Mouse (Mus musculus): ENCODE measurements around the gene Oprd1. TPM values are rescaled to one million over a fixed set of nuclear protein-coding genes. Genes with fewer than 3 reads are reported as not detected.

Oprd1 gene
- polyA plus RNA-seq, 1 experiment from 2014 or later: 0.05 TPM

DNA sequence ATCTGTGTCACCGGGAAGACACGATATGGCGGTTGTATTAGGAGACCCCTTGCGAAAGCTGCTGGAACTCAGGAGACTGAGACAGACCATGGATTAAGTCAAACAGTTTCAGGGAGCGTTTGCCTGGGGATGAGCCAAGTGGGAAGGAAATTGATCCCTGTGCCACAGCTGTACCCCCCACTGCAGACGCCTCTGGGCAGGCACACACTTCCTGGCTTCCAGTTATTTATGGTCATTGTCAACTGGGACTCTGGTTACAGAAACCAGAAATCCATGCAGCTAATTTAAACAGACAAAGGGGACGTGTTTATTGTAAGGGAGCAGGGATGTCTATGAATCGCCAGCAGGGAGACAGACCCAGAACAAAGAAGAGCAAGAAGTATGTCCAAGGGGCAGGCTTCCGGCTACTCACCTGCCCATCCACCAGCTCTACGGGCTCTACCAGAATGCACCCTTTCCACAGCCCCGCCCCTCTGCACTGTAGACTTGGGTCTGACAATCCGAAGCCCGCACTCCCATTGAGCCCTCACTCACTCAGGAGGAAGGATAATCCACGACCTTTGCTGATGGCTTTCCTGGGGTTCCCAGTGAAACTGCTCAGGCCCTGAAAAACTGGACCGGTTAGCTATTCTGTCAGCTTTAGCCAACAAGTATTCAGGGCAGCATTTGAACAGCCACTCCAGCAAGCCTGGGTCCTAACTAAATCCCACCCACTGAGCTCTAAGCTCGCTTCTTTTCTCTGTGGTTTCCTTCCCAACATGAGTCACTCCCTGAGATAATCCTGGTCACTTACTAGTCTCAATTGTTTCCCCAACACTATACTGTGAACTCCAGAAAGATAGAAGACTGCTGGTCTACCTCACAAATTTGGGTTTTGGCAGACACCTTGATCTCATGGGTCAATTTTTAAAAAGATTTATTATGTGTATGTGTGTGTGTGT, 22.3 kb upstream of the Oprd1 start:
- H3K27me3 ChIP-seq: no peaks in the 10 kb centered on the region
- H3K4me3 ChIP-seq (replicated peaks): no peak overlapping the region
- no peak overlapping the region for H3K4me2 ChIP-seq
- DNase-seq (no peak), ATAC-seq (ENCODE audit: low read depth) (no peak)
- H3K36me3 ChIP-seq: no peaks in the 10 kb centered on the region
- no peaks in the 10 kb centered on the region for H3K9me3 ChIP-seq (replicated peaks)
- H3K4me1 ChIP-seq (replicated peaks): no peaks in the 10 kb centered on the region
- 56% methylated on average over 16 of the region's 16 CpGs for WGBS (ENCODE audit: insufficient replicate concordance)
- H3K27ac ChIP-seq: no peak overlapping the region
- no peak overlapping the region for H3K9ac ChIP-seq

DNA sequence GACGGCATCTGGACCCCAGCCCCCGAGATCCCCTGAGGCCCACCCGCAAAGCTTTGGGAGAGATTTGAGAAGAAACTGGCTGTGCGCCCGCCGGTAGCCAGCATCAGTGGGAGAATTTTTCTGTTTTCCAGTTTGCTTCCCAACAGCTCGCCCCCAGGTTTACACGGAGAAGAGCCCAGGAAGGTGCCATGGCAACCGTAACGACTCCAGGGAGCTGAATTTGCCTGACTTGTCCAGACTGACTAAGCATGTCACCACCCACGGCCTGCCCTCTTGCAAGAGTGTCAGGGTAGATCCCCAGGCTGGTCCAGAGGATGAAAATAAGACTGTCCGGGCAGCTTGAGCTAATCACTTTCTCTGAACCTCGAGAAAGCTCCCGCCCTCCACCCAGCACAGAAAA, 21.4 kb upstream of the Oprd1 start:
- no peaks in the 10 kb centered on the region for H3K9me3 ChIP-seq (replicated peaks)
- H3K9ac ChIP-seq: no peak overlapping the region
- H3K27ac ChIP-seq: no peak overlapping the region
- no peak overlapping the region for H3K4me3 ChIP-seq (replicated peaks)
- ATAC-seq (ENCODE audit: low read depth): no peak
- no peak overlapping the region for H3K4me2 ChIP-seq
- H3K36me3 ChIP-seq: no peaks in the 10 kb centered on the region
- H3K27me3 ChIP-seq: no peaks in the 10 kb centered on the region
- H3K4me1 ChIP-seq (replicated peaks): no peaks in the 10 kb centered on the region
- 67% methylated on average over 14 of the region's 14 CpGs for WGBS (ENCODE audit: insufficient replicate concordance)
- DNase-seq: no peak

DNA sequence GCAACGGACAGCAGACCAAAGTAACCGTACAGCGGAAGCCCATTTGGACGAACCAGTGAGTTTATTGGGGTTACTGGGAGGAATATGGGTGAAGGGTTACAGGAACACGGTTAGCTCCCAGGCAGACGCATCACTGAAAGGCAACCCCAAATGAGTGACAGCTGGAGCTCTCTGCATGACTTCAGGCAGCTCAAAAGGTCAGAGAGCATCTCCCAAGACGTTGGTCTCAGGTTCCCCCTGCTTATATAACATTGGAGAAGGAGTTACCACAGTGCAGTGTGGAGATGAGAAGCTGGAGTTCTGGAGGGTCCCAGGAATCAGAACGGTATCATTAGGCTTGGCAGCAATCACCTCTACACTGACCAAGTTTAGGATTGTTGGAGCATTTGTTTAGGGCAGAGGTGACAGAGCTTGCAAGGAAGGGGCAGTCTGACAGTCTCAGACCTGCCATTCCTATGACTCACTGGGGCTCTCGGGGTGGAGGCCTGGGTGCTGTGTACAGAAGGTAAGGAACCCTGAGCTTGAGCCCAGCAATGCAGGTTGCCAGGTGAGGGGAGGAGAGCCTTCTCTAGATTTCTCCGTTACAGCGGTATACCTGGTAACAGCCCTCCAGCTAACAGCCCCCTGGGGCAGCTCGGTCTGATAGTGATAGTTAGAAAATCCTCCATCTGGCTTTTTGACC, 12.8 kb upstream of the Oprd1 start:
- Histone ChIP-seq H3K4me1 (replicated peaks) (no peaks in the 10 kb centered on the region), H3K9ac (no peak overlapping the region), H3K4me2 (no peak overlapping the region), H3K9me3 (replicated peaks) (no peaks in the 10 kb centered on the region), H3K36me3 (no peaks in the 10 kb centered on the region), H3K27me3 (peaks cover 12% of the 10 kb centered on the region), H3K27ac (no peak overlapping the region), H3K4me3 (replicated peaks) (no peak overlapping the region)
- ATAC-seq (ENCODE audit: low read depth) (no peak), DNase-seq (no peak)
- WGBS (ENCODE audit: insufficient replicate concordance): 56% methylated on average over 12 of the region's 12 CpGs

DNA sequence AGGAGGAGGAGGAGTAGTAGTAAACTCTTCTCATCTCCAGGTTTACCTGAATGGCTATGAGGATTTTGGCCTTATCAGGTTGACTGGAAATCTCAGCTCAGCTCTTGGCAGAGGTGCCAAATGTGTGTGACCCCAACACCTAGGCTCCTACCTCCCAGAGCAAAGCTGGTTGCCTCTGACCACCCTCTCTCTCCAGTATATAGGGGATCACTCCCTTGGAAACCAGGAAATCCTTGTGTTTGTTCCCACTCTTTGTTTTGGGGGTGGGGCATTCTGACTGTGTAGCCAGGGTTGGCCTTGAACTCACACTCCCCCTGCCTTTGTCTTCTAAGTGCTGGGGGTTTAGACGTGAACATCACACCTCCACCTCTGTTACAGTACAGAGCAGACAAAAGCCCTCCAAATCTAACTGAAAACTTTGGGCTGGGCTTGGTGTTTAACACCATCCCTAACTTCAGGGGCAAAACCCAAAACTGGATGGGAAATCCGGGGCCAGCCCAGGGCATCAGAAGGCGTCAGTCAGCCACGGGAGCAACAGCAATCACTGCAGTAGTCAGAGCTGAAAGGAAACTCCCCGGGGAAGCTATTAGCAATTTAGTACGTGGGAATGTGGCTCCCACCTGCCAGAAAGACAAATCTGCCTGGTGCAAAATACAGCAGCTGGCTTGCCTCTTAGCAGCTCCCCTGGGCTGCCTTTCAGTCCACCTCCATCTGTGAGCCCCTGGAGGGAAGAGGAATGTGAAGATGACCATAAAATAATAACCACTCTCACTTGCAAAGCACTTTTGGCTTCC, 10.8 kb upstream of the Oprd1 start:
- Histone ChIP-seq H3K4me3 (replicated peaks) (no peak overlapping the region), H3K27me3 (peaks cover 12% of the 10 kb centered on the region), H3K4me1 (replicated peaks) (no peaks in the 10 kb centered on the region), H3K4me2 (no peak overlapping the region), H3K9ac (no peak overlapping the region), H3K9me3 (replicated peaks) (no peaks in the 10 kb centered on the region), H3K27ac (no peak overlapping the region), H3K36me3 (no peaks in the 10 kb centered on the region)
- WGBS (ENCODE audit: insufficient replicate concordance): 9% methylated on average over 6 of the region's 6 CpGs
- no peak for ATAC-seq (ENCODE audit: low read depth)
- no peak for DNase-seq

DNA sequence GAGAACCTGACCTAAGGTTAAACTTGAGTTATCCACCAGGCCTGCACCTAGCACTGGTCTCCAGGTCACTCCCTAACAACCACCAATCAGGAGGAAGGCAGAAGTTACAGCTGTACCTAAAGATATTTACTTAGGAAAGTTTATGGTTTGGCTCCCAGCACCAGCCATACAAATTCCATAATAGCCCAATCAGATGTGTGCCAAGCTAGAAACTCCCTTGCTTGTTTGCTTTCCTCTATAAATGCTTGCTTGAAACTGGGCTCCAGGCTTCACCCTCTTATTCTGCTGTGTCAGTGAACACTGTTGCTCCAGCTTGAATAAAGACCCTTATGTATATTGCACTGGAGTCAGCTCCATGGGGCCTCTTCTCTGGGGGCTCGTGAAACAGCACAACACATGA, 7.4 kb upstream of the Oprd1 start:
- 41% methylated on average over 1 of the region's 1 CpGs for WGBS (ENCODE audit: insufficient replicate concordance)
- no peak overlapping the region for H3K4me2 ChIP-seq
- no peak for ATAC-seq (ENCODE audit: low read depth)
- no peaks in the 10 kb centered on the region for H3K36me3 ChIP-seq
- no peak overlapping the region for H3K27ac ChIP-seq
- H3K9ac ChIP-seq: no peak overlapping the region
- peaks cover 11% of the 10 kb centered on the region for H3K27me3 ChIP-seq
- H3K4me1 ChIP-seq (replicated peaks): no peaks in the 10 kb centered on the region
- H3K4me3 ChIP-seq (replicated peaks): no peak overlapping the region
- H3K9me3 ChIP-seq (replicated peaks): no peaks in the 10 kb centered on the region
- no peak for DNase-seq

DNA sequence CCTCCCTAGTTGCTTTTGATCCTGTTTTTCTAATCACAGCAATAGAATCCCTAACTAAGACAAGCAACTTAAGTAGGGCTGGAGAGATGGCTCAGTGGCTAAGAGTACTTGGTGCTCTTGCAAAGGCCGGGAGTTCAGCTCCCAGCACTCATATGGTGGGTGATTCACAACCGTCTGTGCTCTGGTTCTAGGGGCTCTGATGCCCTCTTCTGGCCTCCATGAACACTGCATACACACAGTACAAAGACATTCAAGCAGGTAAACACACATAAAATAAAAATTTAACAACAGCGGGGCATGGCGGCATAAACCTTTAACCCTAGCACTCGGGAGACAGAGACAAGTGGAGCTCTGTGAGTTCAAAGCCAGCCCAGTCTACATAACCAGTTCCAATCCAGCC, 1.9 kb upstream of the Oprd1 start:
- H3K36me3 ChIP-seq: no peaks in the 10 kb centered on the region
- peaks cover 63% of the 10 kb centered on the region for H3K27me3 ChIP-seq
- 55% methylated on average over 5 of the region's 5 CpGs for WGBS (ENCODE audit: insufficient replicate concordance)

DNA sequence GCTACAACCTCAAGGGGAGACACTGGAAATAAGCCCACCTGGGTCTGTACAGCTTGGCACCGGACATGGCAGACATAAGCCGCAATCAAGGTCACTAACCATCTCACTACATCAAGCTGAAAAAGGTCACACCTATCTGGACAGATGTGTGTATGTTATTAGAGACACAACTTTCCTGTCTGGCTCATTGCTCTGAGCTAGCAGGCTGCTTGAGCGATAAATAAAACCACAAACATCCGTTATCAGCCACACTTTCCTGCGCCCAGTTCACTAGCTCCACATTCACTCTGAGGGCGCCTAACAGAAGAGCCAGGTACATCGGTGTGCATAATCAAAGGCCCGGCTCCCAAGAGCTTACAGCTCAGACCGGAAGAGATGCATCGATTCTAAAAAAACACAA, 806 bp upstream of the Oprd1 start:
- Histone ChIP-seq H3K27ac (no peak overlapping the region), H3K9ac (no peak overlapping the region), H3K27me3 (peaks cover 73% of the 10 kb centered on the region), H3K4me3 (replicated peaks) (no peak overlapping the region), H3K4me1 (replicated peaks) (peaks cover 13% of the 10 kb centered on the region), H3K9me3 (replicated peaks) (no peaks in the 10 kb centered on the region), H3K4me2 (no peak overlapping the region), H3K36me3 (no peaks in the 10 kb centered on the region)
- WGBS (ENCODE audit: insufficient replicate concordance): 15% methylated on average over 10 of the region's 10 CpGs
- DNase-seq (no peak), ATAC-seq (ENCODE audit: low read depth) (no peak)

More for the DNA sequence above, 1.9 kb upstream of the Oprd1 start:
- no peak overlapping the region for H3K9ac ChIP-seq
- DNase-seq: no peak
- H3K9me3 ChIP-seq (replicated peaks): no peaks in the 10 kb centered on the region
- H3K4me3 ChIP-seq (replicated peaks): no peak overlapping the region
- ATAC-seq (ENCODE audit: low read depth): no peak
- no peak overlapping the region for H3K4me2 ChIP-seq
- peaks cover 13% of the 10 kb centered on the region for H3K4me1 ChIP-seq (replicated peaks)
- no peak overlapping the region for H3K27ac ChIP-seq

DNA sequence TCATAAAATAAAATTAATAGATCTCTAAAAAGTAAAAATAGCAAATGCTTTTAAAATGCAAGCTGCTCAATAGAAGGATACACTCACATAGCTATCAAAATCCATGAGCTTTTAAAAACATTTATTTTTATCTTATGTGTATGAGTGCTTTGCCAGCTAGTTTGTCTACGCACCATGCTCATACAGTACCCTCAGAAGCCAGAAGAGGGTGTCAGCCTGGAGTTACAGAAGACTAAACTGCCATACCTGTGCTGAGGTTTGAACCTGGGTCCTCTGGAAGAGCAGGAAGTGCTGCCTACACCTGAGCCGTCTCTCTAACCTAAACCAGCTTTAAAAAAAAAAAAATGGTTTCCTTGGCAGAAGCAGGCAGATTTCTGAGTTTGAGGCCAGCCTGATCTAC, 5.6 kb downstream of the Oprd1 start:
- 68% methylated on average over 2 of the region's 2 CpGs for WGBS (ENCODE audit: insufficient replicate concordance)
- H3K27ac ChIP-seq: no peak overlapping the region

DNA sequence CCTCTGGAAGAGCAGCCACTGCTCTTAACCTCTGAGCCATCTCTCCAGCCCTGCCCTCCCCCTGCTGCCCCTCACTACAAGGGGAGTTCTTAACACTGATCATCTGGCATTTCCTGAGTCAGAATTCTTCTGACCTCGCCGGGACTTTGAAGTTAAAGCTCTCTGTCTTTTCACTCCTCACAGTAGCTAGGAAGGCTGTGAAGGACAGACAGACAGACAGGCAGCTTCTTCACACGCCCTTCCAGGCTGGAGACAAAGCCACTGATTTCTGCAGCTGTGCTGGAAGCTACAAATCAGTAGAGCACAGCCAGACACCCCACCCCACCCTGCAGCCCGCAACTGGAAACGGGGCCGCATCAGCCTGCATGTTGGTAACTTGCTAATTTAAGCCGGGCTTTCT, 7.3 kb downstream of the Oprd1 start:
- Histone ChIP-seq H3K9me3 (replicated peaks) (no peaks in the 10 kb centered on the region), H3K4me2 (no peak overlapping the region), H3K9ac (no peak overlapping the region), H3K4me1 (replicated peaks) (no peaks in the 10 kb centered on the region), H3K27me3 (peaks cover 32% of the 10 kb centered on the region), H3K4me3 (replicated peaks) (no peak overlapping the region), H3K36me3 (no peaks in the 10 kb centered on the region), H3K27ac (no peak overlapping the region)
- 61% methylated on average over 7 of the region's 7 CpGs for WGBS (ENCODE audit: insufficient replicate concordance)
- DNase-seq: no peak
- no peak for ATAC-seq (ENCODE audit: low read depth)

More for the DNA sequence above, 5.6 kb downstream of the Oprd1 start:
- Histone ChIP-seq H3K4me3 (replicated peaks) (no peak overlapping the region), H3K9ac (no peak overlapping the region), H3K4me1 (replicated peaks) (no peaks in the 10 kb centered on the region), H3K36me3 (no peaks in the 10 kb centered on the region), H3K9me3 (replicated peaks) (no peaks in the 10 kb centered on the region), H3K4me2 (no peak overlapping the region), H3K27me3 (peaks cover 39% of the 10 kb centered on the region)
- DNase-seq (no peak), ATAC-seq (ENCODE audit: low read depth) (no peak)

DNA sequence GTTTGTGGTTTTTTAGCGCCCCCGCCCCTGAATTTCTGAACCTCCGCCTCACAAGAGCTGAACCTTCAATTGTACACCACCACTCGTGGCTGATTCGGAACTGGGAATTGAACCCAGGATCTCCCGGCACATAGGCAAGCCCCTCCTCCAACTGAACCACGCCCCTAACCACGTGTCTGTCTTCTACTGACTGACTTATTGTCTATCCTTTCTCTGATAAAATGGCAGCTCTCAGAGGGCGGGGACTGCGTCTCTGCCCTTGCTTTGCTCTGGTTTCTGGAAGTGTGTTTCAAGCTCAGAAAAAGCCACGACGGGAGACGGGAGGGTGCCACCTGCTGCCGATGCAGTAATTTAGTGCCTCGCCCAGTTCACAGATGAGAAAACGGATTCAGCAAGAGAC, 10.4 kb downstream of the Oprd1 start:
- no peak for ATAC-seq (ENCODE audit: low read depth)
- H3K27ac ChIP-seq: no peak overlapping the region
- no peaks in the 10 kb centered on the region for H3K4me1 ChIP-seq (replicated peaks)
- no peak overlapping the region for H3K4me3 ChIP-seq (replicated peaks)
- 57% methylated on average over 16 of the region's 16 CpGs for WGBS (ENCODE audit: insufficient replicate concordance)
- H3K36me3 ChIP-seq: no peaks in the 10 kb centered on the region
- H3K9me3 ChIP-seq (replicated peaks): no peaks in the 10 kb centered on the region
- H3K4me2 ChIP-seq: no peak overlapping the region
- DNase-seq: no peak
- no peak overlapping the region for H3K9ac ChIP-seq
- peaks cover 9% of the 10 kb centered on the region; the same call in 1 of the 2 replicates for H3K27me3 ChIP-seq

DNA sequence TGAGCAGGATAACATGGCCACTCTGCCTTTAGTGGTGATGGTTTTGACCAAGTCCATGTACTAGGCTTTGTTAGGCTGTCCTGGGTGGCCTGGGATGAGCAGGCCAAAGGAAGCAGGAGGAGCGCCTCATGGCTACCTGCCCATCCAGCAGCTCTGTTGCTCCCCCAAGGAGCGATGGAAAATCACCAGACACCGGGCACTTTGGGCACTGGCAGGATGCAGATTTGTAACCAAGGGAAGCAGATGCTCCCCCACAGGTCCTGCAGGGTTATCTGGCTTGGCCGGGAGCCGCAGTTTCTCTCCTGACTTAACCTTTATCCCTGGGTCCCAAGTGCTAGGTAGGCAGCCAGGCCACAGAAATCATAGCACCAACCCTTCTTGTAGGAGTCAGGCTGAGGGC, 10.9 kb downstream of the Oprd1 start:
- Histone ChIP-seq H3K4me3 (replicated peaks) (no peak overlapping the region), H3K27ac (no peak overlapping the region), H3K9ac (no peak overlapping the region), H3K36me3 (no peaks in the 10 kb centered on the region), H3K4me1 (replicated peaks) (no peaks in the 10 kb centered on the region), H3K27me3 (peaks cover 9% of the 10 kb centered on the region; the same call in 1 of the 2 replicates), H3K9me3 (replicated peaks) (no peaks in the 10 kb centered on the region), H3K4me2 (no peak overlapping the region)
- WGBS (ENCODE audit: insufficient replicate concordance): 77% methylated on average over 5 of the region's 5 CpGs
- DNase-seq (no peak), ATAC-seq (ENCODE audit: low read depth) (no peak)
